Mouse (Mus musculus): ENCODE results near the gene Zswim1.

DNA sequence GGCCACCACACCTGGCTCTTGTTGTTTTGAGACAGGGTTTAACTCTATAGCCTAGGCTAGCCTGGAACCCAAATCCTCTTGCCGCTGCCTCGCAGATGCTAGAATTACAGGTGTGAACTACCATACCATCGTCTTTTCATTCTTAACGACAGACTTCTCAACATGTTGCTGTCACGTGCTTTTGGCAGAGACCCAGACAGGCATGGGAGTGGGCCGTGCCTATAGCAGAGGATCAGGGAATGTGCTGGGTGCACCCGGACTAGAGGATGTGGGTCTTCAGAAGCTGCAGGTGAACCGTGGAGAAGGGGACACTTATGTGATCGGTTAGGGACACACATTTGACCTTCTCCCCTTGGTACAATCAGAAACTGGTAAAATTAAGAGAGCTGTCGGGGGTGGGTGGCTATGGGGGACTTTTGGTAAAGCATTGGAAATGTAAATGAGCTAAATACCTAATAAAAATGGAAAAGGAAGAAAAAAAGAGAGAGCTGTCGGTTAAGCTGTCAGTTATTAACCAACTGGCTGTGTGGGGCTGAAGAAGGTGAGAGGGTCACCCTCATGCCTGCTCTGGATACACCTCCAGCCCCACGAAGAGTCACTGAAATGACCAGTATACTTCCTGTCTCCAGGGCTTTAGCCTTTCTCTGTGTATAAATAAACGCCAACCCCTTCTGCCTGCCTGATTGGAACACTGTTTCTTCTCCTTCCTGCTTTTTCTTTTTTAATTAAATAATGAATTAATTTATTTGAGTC lies 22.1 kb upstream of the Zswim1 start:
- TF ChIP-seq ZNF384 (IDR thresholded peaks at IDR 0.05; ENCODE audit: low read depth, low read length) (no peak), MAFK (IDR thresholded peaks at IDR 0.05; ENCODE audit: insufficient read depth, low read depth, low read length) (no peak), CHD2 (IDR thresholded peaks at IDR 0.05; ENCODE audit: low read depth, low read length) (no peak), ZC3H11A (IDR thresholded peaks at IDR 0.05; ENCODE audit: borderline replicate concordance, low read depth, low read length) (no peak), HCFC1 (IDR thresholded peaks at IDR 0.05; ENCODE audit: borderline replicate concordance, insufficient read depth, low read length) (no peak)

Measured in ES-E14 (cell line).